Mouse (Mus musculus) MEL (cell line): Measurements from ENCODE around the gene Mok. TPM values are rescaled to one million over a fixed set of nuclear protein-coding genes. Genes with fewer than 3 reads are reported as not detected.

Source experiments
- DNase-seq: peaks from one replicate; pipeline ENCODE4 v3.0.0; 2011; ENCODE audit warnings: low read depth, low spot score
- H3K27ac ChIP-seq: 2 replicates; pipeline ENCODE4 v1.5.1; 2012; ENCODE audit warnings: low read depth, mild to moderate bottlenecking, control low read depth, low read length, moderate library complexity; ENCODE audit not compliant: control insufficient read depth
- H3K27me3 ChIP-seq, 2 experiments: fragments of 150-350 bp in 1 of 2; sonication (generic) in 1 of 2; 2 replicates each; pipeline ENCODE4 v1.6.1; 2012; ENCODE audit warnings: low read length in 2 of 2, mild to moderate bottlenecking in 2 of 2, improper control_type of control experiment in 1 of 2, moderate library complexity in 1 of 2; ENCODE audit not compliant: insufficient read depth in 2 of 2, control insufficient read depth in 1 of 2
- H3K36me3 ChIP-seq, 2 experiments: 2 replicates each; pipeline ENCODE4 v1.6.1; 2012 to 2014; ENCODE audit warnings: low read length in 2 of 2, improper control_type of control experiment in 1 of 2, inconsistent platforms in 1 of 2, mild to moderate bottlenecking in 1 of 2; ENCODE audit not compliant: insufficient read depth in 2 of 2, control insufficient read depth in 1 of 2
- H3K4me1 ChIP-seq, 2 experiments: fragments of 150-350 bp in 1 of 2; sonication (generic) in 1 of 2; 2 replicates each; pipeline ENCODE4 v1.6.1; 2012; ENCODE audit warnings: low read length in 2 of 2, improper control_type of control experiment in 1 of 2, mild to moderate bottlenecking in 1 of 2; ENCODE audit not compliant: insufficient read depth in 2 of 2, control insufficient read depth in 1 of 2
- H3K4me3 ChIP-seq, 2 experiments: fragments of 150-350 bp in 1 of 2; sonication (generic) in 1 of 2; 2 replicates each; pipeline ENCODE4 v1.5.1; 2012; ENCODE audit warnings: low read depth in 2 of 2, low read length in 2 of 2, mild to moderate bottlenecking in 2 of 2, moderate library complexity in 2 of 2, control low read depth in 1 of 2, improper control_type of control experiment in 1 of 2; ENCODE audit not compliant: control insufficient read depth in 1 of 2, insufficient read depth in 1 of 2
- H3K79me2 ChIP-seq: 2 replicates; pipeline ENCODE4 v1.6.1; 2012; ENCODE audit warnings: mild to moderate bottlenecking, low read length, moderate library complexity; ENCODE audit not compliant: control insufficient read depth, poor library complexity, insufficient read depth
- H3K9ac ChIP-seq: 2 replicates; pipeline ENCODE4 v1.6.1; 2012; ENCODE audit warnings: low read depth, mild to moderate bottlenecking, control low read depth, low read length, moderate library complexity; ENCODE audit not compliant: control insufficient read depth, poor library complexity, severe bottlenecking
- H3K9me3 ChIP-seq: fragments of 150-350 bp; sonication (generic); replicated peaks from 2 replicates; pipeline ENCODE4 v1.6.1; 2012; ENCODE audit warnings: mild to moderate bottlenecking, low read length, improper control_type of control experiment, moderate library complexity; ENCODE audit not compliant: insufficient read depth
- CHD2 ChIP-seq: IDR thresholded peaks from 2 replicates; pipeline ENCODE4 v1.6.1; 2011; ENCODE audit warnings: low read length, improper control_type of control experiment
- CTCF ChIP-seq, 3 experiments: IDR thresholded peaks in 2 of 3; conservative IDR thresholded peaks in 1 of 3; 2 replicates each; pipeline ENCODE4 v1.5.1; 2011 to 2012; ENCODE audit warnings: low read length in 3 of 3, low read depth in 2 of 3, mild to moderate bottlenecking in 2 of 3, improper control_type of control experiment in 1 of 3, inconsistent platforms in 1 of 3, mixed read lengths in 1 of 3, moderate library complexity in 1 of 3; ENCODE audit not compliant: control insufficient read depth in 1 of 3, insufficient read depth in 1 of 3, poor library complexity in 1 of 3, severe bottlenecking in 1 of 3
- E2F4 ChIP-seq: IDR thresholded peaks from 2 replicates; pipeline ENCODE4 v1.6.1; 2011; ENCODE audit warnings: low read depth, low read length, improper control_type of control experiment, borderline replicate concordance
- EP300 ChIP-seq, 2 experiments: IDR thresholded peaks; 2 replicates each; pipeline ENCODE4 v1.6.1; 2011; ENCODE audit warnings: improper control_type of control experiment in 2 of 2, low read length in 2 of 2, low read depth in 1 of 2, mild to moderate bottlenecking in 1 of 2
- ETS1 ChIP-seq: IDR thresholded peaks from 2 replicates; pipeline ENCODE4 v1.6.1; 2012; ENCODE audit warnings: low read depth, mild to moderate bottlenecking, inconsistent platforms, low read length, improper control_type of control experiment, moderate library complexity
- GATA1 ChIP-seq: IDR thresholded peaks from 2 replicates; pipeline ENCODE4 v1.6.1; 2011; ENCODE audit warnings: low read depth, low read length, improper control_type of control experiment
- KAT2A ChIP-seq: conservative IDR thresholded peaks from 2 replicates; pipeline ENCODE4 v1.6.1; 2012; ENCODE audit warnings: low read depth, low read length, improper control_type of control experiment, inconsistent platforms
- MYB ChIP-seq: IDR thresholded peaks from 2 replicates; pipeline ENCODE4 v1.6.1; 2011; ENCODE audit warnings: mild to moderate bottlenecking, low read depth, low read length, improper control_type of control experiment
- MYC ChIP-seq: IDR thresholded peaks from 2 replicates; pipeline ENCODE4 v1.6.1; 2011; ENCODE audit warnings: low read depth, mild to moderate bottlenecking, low read length, improper control_type of control experiment, moderate library complexity
- NELFE ChIP-seq: IDR thresholded peaks from 2 replicates; pipeline ENCODE4 v1.6.1; 2011; ENCODE audit warnings: low read depth, low read length, improper control_type of control experiment
- POLR2AphosphoS2 ChIP-seq: IDR thresholded peaks from 2 replicates; pipeline ENCODE4 v1.6.1; 2011; ENCODE audit warnings: low read length, improper control_type of control experiment
- POLR2AphosphoS5 ChIP-seq: IDR thresholded peaks from 2 replicates; pipeline ENCODE4 v1.6.1; 2012; ENCODE audit warnings: low read depth, borderline replicate concordance, mild to moderate bottlenecking, inconsistent platforms, low read length, moderate library complexity, mixed read lengths
- RCOR1 ChIP-seq: IDR thresholded peaks from 2 replicates; pipeline ENCODE4 v1.6.1; 2012; ENCODE audit warnings: low read depth, mild to moderate bottlenecking, inconsistent platforms, low read length, improper control_type of control experiment
- SIN3A ChIP-seq: IDR thresholded peaks from 2 replicates; pipeline ENCODE4 v1.6.1; 2012; ENCODE audit warnings: low read length, improper control_type of control experiment, inconsistent platforms
- SMC3 ChIP-seq: IDR thresholded peaks from 2 replicates; pipeline ENCODE4 v1.6.1; 2011; ENCODE audit warnings: low read depth, low read length, improper control_type of control experiment
- TBP ChIP-seq: IDR thresholded peaks from 2 replicates; pipeline ENCODE4 v1.8.0; 2011; ENCODE audit warnings: low read depth, low read length, improper control_type of control experiment
- USF2 ChIP-seq, 2 experiments: IDR thresholded peaks; 2 replicates each; pipeline ENCODE4 v1.6.1; 2011 to 2012; ENCODE audit warnings: improper control_type of control experiment in 2 of 2, low read length in 2 of 2, borderline replicate concordance in 1 of 2, inconsistent platforms in 1 of 2, low read depth in 1 of 2, mild to moderate bottlenecking in 1 of 2; ENCODE audit not compliant: insufficient read depth in 1 of 2
- ZC3H11A ChIP-seq: IDR thresholded peaks from 2 replicates; pipeline ENCODE4 v1.6.1; 2012; ENCODE audit warnings: low read depth, mild to moderate bottlenecking, inconsistent platforms, low read length, improper control_type of control experiment
- ZMIZ1 ChIP-seq: IDR thresholded peaks from 2 replicates; pipeline ENCODE4 v1.6.1; 2012; ENCODE audit warnings: low read depth, mild to moderate bottlenecking, inconsistent platforms, low read length, improper control_type of control experiment, moderate library complexity
- polyA plus RNA-seq, 2 experiments: library from polyadenylated mRNA; stranded (reverse) in 1 of 2; unstranded in 1 of 2; fragments of >175 nt in 1 of 2; fragments of >200 nt in 1 of 2; gene quantifications; 2 replicates each; pipeline versions ENCODE4 v1.2.1 to v1.2.4; 2012; ENCODE audit warnings: low replicate concordance in 2 of 2, low read depth in 1 of 2; ENCODE audit not compliant: insufficient read length in 2 of 2, insufficient read depth in 1 of 2, missing spikeins in 1 of 2
- total RNA-seq: library from RNA; depleted of rRNA; stranded (reverse); fragments of 300-350 nt; gene quantifications from 2 replicates; pipeline ENCODE4 v1.2.3, GENCODE M21; 2012

The Mok gene
- total and polyA plus RNA-seq, 3 experiments = 0.39 to 1.6 TPM; not detected in 1

DNA sequence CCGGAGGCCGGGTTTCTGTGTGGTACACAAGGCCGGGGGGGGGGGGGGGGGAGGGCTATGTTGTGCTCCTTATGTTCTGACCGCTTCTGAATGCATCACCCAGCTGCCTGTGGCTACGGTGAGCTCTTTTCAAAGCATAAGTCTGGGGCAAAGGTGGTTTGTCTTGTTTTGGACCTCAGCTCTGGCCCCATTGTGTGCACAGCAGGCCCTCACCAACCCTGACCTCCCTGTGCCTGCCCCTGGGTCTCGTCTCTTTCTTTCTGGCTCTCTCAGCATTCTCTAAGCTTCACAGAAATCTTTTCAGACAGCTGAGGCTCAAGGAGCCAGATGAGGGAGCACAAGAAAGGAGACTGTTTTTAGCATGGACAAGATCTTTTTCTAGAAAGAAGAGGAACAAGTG lies 24.8 kb upstream of the Mok start:
- DNase-seq = no peak
- no peaks in the 10 kb centered on the region for H3K27me3 ChIP-seq
- peaks cover 0 to 6% of the 10 kb centered on the region in 2 experiments; a peak in 3 of 4 replicates for H3K36me3 ChIP-seq
- no peak for TF ChIP-seq USF2 (IDR thresholded peaks at IDR 0.05; ENCODE audit: borderline replicate concordance in 1 of 2, insufficient read depth in 1 of 2, low read depth in 1 of 2, low read length in 2 of 2)
- no peak for TF ChIP-seq ETS1
- TF ChIP-seq KAT2A = no peak
- TF ChIP-seq CTCF (IDR thresholded peaks at IDR 0.05 in 2 of 3, conservative IDR thresholded peaks at IDR 0.05 in 1 of 3; ENCODE audit: control insufficient read depth in 1 of 3, insufficient read depth in 1 of 3, low read depth in 2 of 3, low read length in 3 of 3, poor library complexity in 1 of 3, severe bottlenecking in 1 of 3) = no peak
- no peak for TF ChIP-seq TBP
- TF ChIP-seq CHD2 = no peak
- TF ChIP-seq SMC3 = no peak
- TF ChIP-seq ZMIZ1 = no peak
- TF ChIP-seq RCOR1 = no peak
- no peak for TF ChIP-seq SIN3A
- H3K9ac ChIP-seq = no peak overlapping the region
- H3K4me1 ChIP-seq = peaks cover 3 to 18% of the 10 kb centered on the region in 2 experiments; a peak in 3 of 4 replicates
- H3K27ac ChIP-seq = no peak overlapping the region
- H3K79me2 ChIP-seq = no peaks in the 10 kb centered on the region
- no peak overlapping the region for H3K4me3 ChIP-seq
- H3K9me3 ChIP-seq = no peaks in the 10 kb centered on the region

- H3K36me3 ChIP-seq = peaks cover 0 to 11% of the 10 kb centered on the region in 2 experiments; a peak in 3 of 4 replicates
- no peak overlapping the region for H3K27ac ChIP-seq
- no peak for DNase-seq
- TF ChIP-seq EP300 (IDR thresholded peaks at IDR 0.05; ENCODE audit: low read depth in 1 of 2, low read length in 2 of 2) = no peak
- no peak for TF ChIP-seq TBP
- no peak for TF ChIP-seq ZC3H11A
- TF ChIP-seq POLR2AphosphoS5 = no peak
- TF ChIP-seq ZMIZ1 = no peak
- no peak for TF ChIP-seq GATA1
- no peak for TF ChIP-seq POLR2AphosphoS2
- no peak for TF ChIP-seq E2F4
- TF ChIP-seq MYC = no peak
- no peak for TF ChIP-seq MYB
- no peak for TF ChIP-seq NELFE
- TF ChIP-seq SMC3 = no peak
- TF ChIP-seq CTCF (IDR thresholded peaks at IDR 0.05 in 2 of 3, conservative IDR thresholded peaks at IDR 0.05 in 1 of 3; ENCODE audit: control insufficient read depth in 1 of 3, insufficient read depth in 1 of 3, low read depth in 2 of 3, low read length in 3 of 3, poor library complexity in 1 of 3, severe bottlenecking in 1 of 3) = no peak
- TF ChIP-seq SIN3A = no peak
- H3K79me2 ChIP-seq = no peaks in the 10 kb centered on the region
- H3K9me3 ChIP-seq = no peaks in the 10 kb centered on the region
- H3K27me3 ChIP-seq = no peaks in the 10 kb centered on the region
- peaks cover 5 to 22% of the 10 kb centered on the region in 2 experiments for H3K4me1 ChIP-seq
- H3K9ac ChIP-seq = no peak overlapping the region
- H3K4me3 ChIP-seq = no peak overlapping the region
These were observed 23.3 kb upstream of the Mok start for GRCm38 (mm10) chr12:110864008-110864407.
